Mouse (Mus musculus) kidney, postnatal 0 days (tissue): ENCODE measurements around the gene Zcchc14. TPM values are rescaled to one million over a fixed set of nuclear protein-coding genes. Genes with fewer than 3 reads are reported as not detected.

Experiments used
- ATAC-seq: fragments of 200-750 bp; cut with Nextera tagmentation; replicated peaks from 2 replicates; pipeline ENCODE4 v1.8.0; 2017; ENCODE audit warnings: low read depth, moderate number of reproducible peaks, moderate TSS enrichment, moderate library complexity; ENCODE audit not compliant: low FRiP score
- DNase-seq: peaks from one replicate; pipeline ENCODE4 v3.0.0-alpha.2; 2016; ENCODE audit warnings: low spot score
- H3K27ac ChIP-seq: fragments of 300-500 bp; sonication (generic); 2 replicates; pipeline ENCODE4 v1.5.1; 2014; ENCODE audit warnings: mild to moderate bottlenecking
- H3K27me3 ChIP-seq: fragments of 300-500 bp; sonication (generic); 2 replicates; pipeline ENCODE4 v1.6.1; 2014; ENCODE audit warnings: low read length, mixed read lengths; ENCODE audit not compliant: insufficient read depth
- H3K36me3 ChIP-seq: fragments of 300-500 bp; sonication (generic); 2 replicates; pipeline ENCODE4 v1.6.1; 2014; ENCODE audit warnings: low read length, mixed read lengths; ENCODE audit not compliant: insufficient read depth
- H3K4me1 ChIP-seq: fragments of 300-500 bp; sonication (generic); replicated peaks from 2 replicates; pipeline ENCODE4 v1.6.1; 2014; ENCODE audit warnings: antibody characterized with exemption, low read length, mixed read lengths; ENCODE audit not compliant: insufficient read depth
- H3K4me2 ChIP-seq: fragments of 300-500 bp; sonication (generic); 2 replicates; pipeline ENCODE4 v1.6.1; 2014; ENCODE audit warnings: mild to moderate bottlenecking, low read length, moderate library complexity, mixed read lengths
- H3K4me3 ChIP-seq: fragments of 300-500 bp; sonication (generic); replicated peaks from 2 replicates; pipeline ENCODE4 v1.5.1; 2014; ENCODE audit warnings: low read depth, low read length
- H3K9ac ChIP-seq: fragments of 300-500 bp; sonication (generic); 2 replicates; pipeline ENCODE4 v1.6.1; 2014; ENCODE audit warnings: low read depth, low read length
- H3K9me3 ChIP-seq: fragments of 300-500 bp; sonication (generic); replicated peaks from 2 replicates; pipeline ENCODE4 v1.6.1; 2016; ENCODE audit warnings: low read length, inconsistent platforms, mixed read lengths
- CTCF ChIP-seq: IDR thresholded peaks from 2 replicates; pipeline ENCODE4 v1.5.1; 2016; ENCODE audit warnings: antibody characterized with exemption, low read depth, mild to moderate bottlenecking, moderate library complexity
- WGBS: fragments of 180-500 bp; shearing (Covaris S2); extraction: QIAGEN DNeasy Blood & Tissue Kit; methylation state at CpG from one replicate; pipeline ENCODE4 v1.1.7; 2014; 5-methylcytosine and 5-hydroxymethylcytosine counted together
- polyA plus RNA-seq: library from polyadenylated mRNA; unstranded; fragments of >200 nt; fragmentation: Nextera tagmentation; extraction: Ambion mirVana; gene quantifications from 2 replicates; pipeline ENCODE4 v1.2.1, GENCODE M21; 2015

The Zcchc14 gene
- polyA plus RNA-seq, 1 experiment from 2014 or later: 10.9 TPM

DNA sequence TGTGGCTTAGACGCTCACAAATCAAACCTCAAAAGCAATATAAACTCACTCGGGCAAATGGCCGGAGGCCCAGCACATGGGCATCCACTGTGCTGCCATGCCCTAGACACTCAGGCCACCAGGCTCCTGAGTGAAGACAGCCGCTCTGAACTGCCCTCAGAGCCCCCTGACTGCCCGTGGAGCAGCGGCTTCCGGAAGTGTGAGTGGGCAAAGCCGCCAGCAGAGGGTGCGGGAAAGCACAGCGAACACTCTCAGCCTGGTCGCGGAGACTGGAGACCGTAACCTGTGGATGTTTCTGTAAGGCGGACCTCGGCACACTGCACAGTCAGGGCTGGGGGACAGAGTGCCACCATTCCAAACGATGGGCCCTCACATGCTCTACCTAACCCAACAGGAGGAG, 94.2 kb downstream of the Zcchc14 start:
- 83% methylated on average over 16 of the region's 16 CpGs for WGBS
- no peak overlapping the region for H3K9ac ChIP-seq
- H3K27ac ChIP-seq: no peak overlapping the region
- no peaks in the 10 kb centered on the region for H3K27me3 ChIP-seq
- no peak overlapping the region for H3K4me3 ChIP-seq
- TF ChIP-seq CTCF: no peak; the same call in 1 of the 2 replicates
- ATAC-seq (no peak), DNase-seq (no peak)
- peaks cover 38% of the 10 kb centered on the region for H3K36me3 ChIP-seq
- no peaks in the 10 kb centered on the region for H3K9me3 ChIP-seq
- H3K4me2 ChIP-seq: no peak overlapping the region
- H3K4me1 ChIP-seq: no peaks in the 10 kb centered on the region

GRCm38 (mm10) chr8:121557746-121558145, 95.0 kb downstream of the Zcchc14 start:
- TF ChIP-seq CTCF: no peak
- H3K4me3 ChIP-seq: no peak overlapping the region
- ATAC-seq (no peak), DNase-seq (no peak)
- H3K4me1 ChIP-seq: no peaks in the 10 kb centered on the region
- H3K4me2 ChIP-seq: no peak overlapping the region
- no peak overlapping the region for H3K9ac ChIP-seq
- no peaks in the 10 kb centered on the region for H3K27me3 ChIP-seq
- no peak overlapping the region for H3K27ac ChIP-seq
- peaks cover 39% of the 10 kb centered on the region for H3K36me3 ChIP-seq
- H3K9me3 ChIP-seq: no peaks in the 10 kb centered on the region
- WGBS: 83% methylated on average over 11 of the region's 11 CpGs

DNA sequence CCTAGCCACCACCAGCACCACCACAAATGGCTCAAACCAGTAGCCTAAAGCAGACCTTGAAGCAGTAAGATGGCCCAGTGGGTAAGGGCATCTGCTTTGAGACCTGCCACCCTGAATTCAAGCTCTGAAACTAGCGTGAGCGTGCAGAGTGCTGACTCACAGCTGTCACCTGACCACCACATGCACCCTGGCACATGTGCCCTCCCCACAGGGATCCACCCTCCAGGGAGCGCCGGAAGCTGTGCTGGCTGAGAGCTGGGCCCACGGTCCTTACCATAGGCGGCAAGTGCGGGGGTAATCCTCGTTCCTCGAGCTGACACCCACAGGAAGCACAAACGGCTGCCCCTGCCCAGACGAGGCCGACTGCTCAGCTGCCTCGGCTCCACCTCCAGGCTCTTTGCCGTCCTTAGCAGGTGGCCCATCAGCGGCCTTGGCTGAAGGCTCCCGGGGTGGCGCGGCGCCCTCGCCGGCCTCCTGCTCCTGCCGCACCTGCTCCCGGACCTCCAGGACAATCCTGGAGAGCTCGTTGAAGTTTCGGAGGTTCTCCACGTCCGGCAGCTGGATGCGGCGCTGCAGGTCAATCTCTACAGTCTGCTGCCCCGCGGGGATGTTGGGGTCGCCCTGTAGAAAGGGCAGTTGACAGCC, 98.7 kb downstream of the Zcchc14 start:
- Histone ChIP-seq H3K4me1 (no peaks in the 10 kb centered on the region), H3K9ac (no peak overlapping the region), H3K27me3 (no peaks in the 10 kb centered on the region), H3K4me2 (no peak overlapping the region), H3K9me3 (no peaks in the 10 kb centered on the region), H3K36me3 (peaks cover 40% of the 10 kb centered on the region), H3K27ac (no peak overlapping the region), H3K4me3 (no peak overlapping the region)
- no peak for ATAC-seq
- no peak for DNase-seq
- WGBS: 92% methylated on average over 32 of the region's 32 CpGs
- no peak for TF ChIP-seq CTCF

- H3K9ac ChIP-seq: no peak overlapping the region
- H3K27ac ChIP-seq: no peak overlapping the region
- no peak for DNase-seq
- no peaks in the 10 kb centered on the region for H3K4me1 ChIP-seq
- no peak overlapping the region for H3K4me3 ChIP-seq
- no peaks in the 10 kb centered on the region for H3K9me3 ChIP-seq
- TF ChIP-seq CTCF: no peak
- WGBS: 90% methylated on average over 9 of the region's 9 CpGs
- no peaks in the 10 kb centered on the region for H3K27me3 ChIP-seq
- peaks cover 32% of the 10 kb centered on the region for H3K36me3 ChIP-seq
- ATAC-seq: no peak
- no peak overlapping the region for H3K4me2 ChIP-seq
Observed at GRCm38 (mm10) chr8:121552506-121552905, 100.2 kb downstream of the Zcchc14 start.

DNA sequence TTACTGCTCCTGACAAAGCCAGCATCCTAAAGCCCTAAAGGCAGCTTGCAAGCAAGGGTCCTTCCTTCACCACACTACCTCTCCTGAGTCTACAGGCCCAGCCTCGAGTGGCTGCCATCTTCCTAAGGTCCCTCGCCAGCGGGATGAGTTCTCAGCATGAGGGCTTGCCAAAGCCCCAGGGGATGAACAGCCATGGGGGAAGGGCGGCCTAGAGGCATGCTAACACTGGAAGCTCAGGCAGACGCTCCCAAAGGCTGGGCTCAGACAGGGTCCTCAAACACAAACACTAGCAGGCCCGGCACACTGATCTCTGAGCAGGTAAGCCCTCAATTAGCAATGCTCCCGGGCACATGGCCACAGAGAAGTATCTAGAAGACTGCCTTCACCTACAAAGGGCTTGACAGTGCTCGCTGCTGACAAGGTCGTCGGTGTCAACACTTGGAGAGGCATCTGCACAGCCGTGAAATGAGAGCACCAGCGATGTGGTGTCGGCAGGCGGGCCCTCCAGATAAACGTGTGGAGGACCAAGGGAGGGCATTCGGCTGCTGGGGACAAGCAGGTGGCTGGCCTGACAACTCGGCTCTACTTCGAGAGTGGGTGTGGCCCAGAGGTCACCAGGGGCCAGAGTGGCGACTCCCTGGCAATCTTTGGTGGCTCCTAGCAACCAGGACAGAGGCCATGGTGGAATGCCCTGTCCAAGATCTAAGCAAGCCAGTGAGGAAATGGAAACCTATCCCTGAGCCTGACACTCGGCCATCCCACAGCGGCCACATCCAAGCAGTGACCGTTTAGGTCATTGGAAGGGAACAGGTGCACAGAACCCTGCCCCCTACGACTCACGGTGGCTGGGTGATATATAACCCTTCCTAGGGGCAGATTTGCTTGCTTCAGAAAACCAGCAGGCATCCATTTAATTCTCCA, 101.4 kb downstream of the Zcchc14 start:
- no peak overlapping the region for H3K9ac ChIP-seq
- ATAC-seq: no peak
- H3K27ac ChIP-seq: no peak overlapping the region
- H3K27me3 ChIP-seq: no peaks in the 10 kb centered on the region
- no peak overlapping the region for H3K4me3 ChIP-seq
- H3K4me1 ChIP-seq: no peaks in the 10 kb centered on the region
- H3K4me2 ChIP-seq: no peak overlapping the region
- WGBS: 64% methylated on average over 24 of the region's 24 CpGs
- no peaks in the 10 kb centered on the region for H3K9me3 ChIP-seq
- no peak for TF ChIP-seq CTCF
- no peak for DNase-seq
- H3K36me3 ChIP-seq: peaks cover 32% of the 10 kb centered on the region

GRCm38 (mm10) chr8:121550056-121550455, 102.6 kb downstream of the Zcchc14 start:
- H3K9me3 ChIP-seq: no peaks in the 10 kb centered on the region
- H3K27me3 ChIP-seq: no peaks in the 10 kb centered on the region
- no peak for DNase-seq
- H3K4me1 ChIP-seq: no peaks in the 10 kb centered on the region
- H3K27ac ChIP-seq: no peak overlapping the region
- WGBS: 75% methylated on average over 6 of the region's 6 CpGs
- no peak for ATAC-seq
- no peak overlapping the region for H3K9ac ChIP-seq
- TF ChIP-seq CTCF: no peak
- no peak overlapping the region for H3K4me3 ChIP-seq
- H3K4me2 ChIP-seq: no peak overlapping the region
- peaks cover 25% of the 10 kb centered on the region; the same call in 1 of the 2 replicates for H3K36me3 ChIP-seq

Other genes with a start within 250 kb of the Zcchc14 start
- not detected in 2 replicates for gene 1700018B08Rik, start 108.6 kb downstream of the Zcchc14 start, polyA plus RNA-seq
- gene Fbxo31, start 74.1 kb downstream of the Zcchc14 start, polyA plus RNA-seq: 13.4 and 14.9 TPM in 2 replicates
- gene Map1lc3b, start 62.5 kb downstream of the Zcchc14 start, polyA plus RNA-seq: 281 and 284 TPM in 2 replicates
- 0.37 and 0.41 TPM in 2 replicates for gene Jph3, start 76.7 kb upstream of the Zcchc14 start, polyA plus RNA-seq
- gene Klhdc4, start 176.7 kb upstream of the Zcchc14 start, polyA plus RNA-seq: 21.2 and 25.3 TPM in 2 replicates